Comparison of ENCODE assay signal across 15 mouse cellular contexts in genomic region chr7:56153161-56153560, GRCm38 (mm10).
A peak's percentile ranks its signal among the peaks of the same experiment; 100 is the strongest.
DNase-seq lines count a peak whose midpoint lies in the region; ATAC-seq and TF ChIP-seq lines count a peak whose summit lies in the region.
"Had no signal": no experiment of that assay in that cellular context is flagged by ENCODE, and none has a peak within 500 bp of the region (broad histone marks: within the 10 kb centered on the region; RNA-seq: fewer than 3 reads in every experiment).

No protein-coding gene starts in this region.

- DNase-seq in kidney, adult 2 months, result no peak
- DNase-seq in kidney, postnatal 10 days, result no peak
- no peak for DNase-seq in kidney, postnatal 0 days (ENCODE audit: low spot score)
- no peak for DNase-seq in kidney, adult 9 months
- DNase-seq: B cell, adult 2 months; cerebellum, adult 11 months; cerebellum, adult 11-12 months; cerebellum, adult 18-20 months had no signal

- no peak for TF ChIP-seq CTCF in kidney, adult 2 months (conservative IDR thresholded peaks at IDR 0.05; ENCODE audit: insufficient read depth, insufficient read length, low read depth, low read length)
- no peak for TF ChIP-seq CTCF in kidney, postnatal 0 days (IDR thresholded peaks at IDR 0.05; ENCODE audit: low read depth)

- H3K9me3 ChIP-seq in kidney, embryonic 15.5 days (replicated peaks), result no peaks in the 10 kb centered on the region
- H3K9me3 ChIP-seq in kidney, embryonic 16.5 days (ENCODE audit: low read length), result no peaks in the 10 kb centered on the region
- no peaks in the 10 kb centered on the region for H3K9me3 ChIP-seq in kidney, postnatal 0 days (replicated peaks; ENCODE audit: low read length)
- H3K9me3 ChIP-seq: G1E had no signal

- H3K4me3 ChIP-seq in kidney, embryonic 15.5 days (replicated peaks), result no peak overlapping the region
- H3K4me3 ChIP-seq in kidney, adult 2 months (ENCODE audit: insufficient read depth, low read depth, low read length), result no peak overlapping the region
- H3K4me3 ChIP-seq in kidney, embryonic 16.5 days (ENCODE audit: low read length), result no peak overlapping the region
- no peak overlapping the region for H3K4me3 ChIP-seq in kidney, postnatal 0 days (replicated peaks; ENCODE audit: low read depth, low read length)

- H3K36me3 ChIP-seq in kidney, embryonic 15.5 days, result peaks cover 83% of the 10 kb centered on the region
- peaks cover 13% of the 10 kb centered on the region for H3K36me3 ChIP-seq in kidney, adult 2 months (ENCODE audit: control insufficient read depth, insufficient read depth, low read length)
- peaks cover 54% of the 10 kb centered on the region for H3K36me3 ChIP-seq in kidney, embryonic 16.5 days (ENCODE audit: insufficient read depth, low read length)
- peaks cover 33% of the 10 kb centered on the region for H3K36me3 ChIP-seq in kidney, postnatal 0 days (ENCODE audit: insufficient read depth, low read length)

- no peak overlapping the region for H3K9ac ChIP-seq in kidney, embryonic 15.5 days
- no peak overlapping the region for H3K9ac ChIP-seq in kidney, embryonic 16.5 days (replicated peaks; ENCODE audit: low read length)
- H3K9ac ChIP-seq in kidney, postnatal 0 days (ENCODE audit: low read depth, low read length), result no peak overlapping the region

- no peak for TF ChIP-seq POLR2A in kidney, adult 2 months (IDR thresholded peaks at IDR 0.05; ENCODE audit: low read depth, low read length)

- no peaks in the 10 kb centered on the region for H3K27me3 ChIP-seq in kidney, embryonic 15.5 days
- H3K27me3 ChIP-seq in kidney, adult 2 months (replicated peaks; ENCODE audit: control insufficient read depth, insufficient read depth, low read length), result no peaks in the 10 kb centered on the region
- no peaks in the 10 kb centered on the region for H3K27me3 ChIP-seq in kidney, embryonic 16.5 days (ENCODE audit: insufficient read depth, low read length)
- H3K27me3 ChIP-seq in kidney, postnatal 0 days (ENCODE audit: insufficient read depth, low read length), result no peaks in the 10 kb centered on the region
- H3K27me3 ChIP-seq: CH12.LX, Patski had no signal

- 79% methylated on average over 9 of the region's 9 CpGs for WGBS in kidney, embryonic 15.5 days
- WGBS in kidney, adult 2 months, result 69% methylated on average over 9 of the region's 9 CpGs
- WGBS in kidney, embryonic 16.5 days, result 75% methylated on average over 9 of the region's 9 CpGs
- WGBS in kidney, postnatal 0 days, result 70% methylated on average over 9 of the region's 9 CpGs

- ATAC-seq in kidney, embryonic 15.5 days (replicated peaks; ENCODE audit: low FRiP score), result peak; percentile 58; the same call in 1 of the 2 replicates
- peak; percentile 61; the same call in 1 of the 2 replicates for ATAC-seq in kidney, embryonic 16.5 days (ENCODE audit: low FRiP score, low TSS enrichment)
- ATAC-seq in kidney, postnatal 0 days (replicated peaks; ENCODE audit: low FRiP score, low read depth), result peak; percentile 63; the same call in 1 of the 2 replicates
- ATAC-seq: activated CD4-positive, CD25-positive, alpha-beta regulatory T cell, adult 4 months; CD4-positive, CD25-positive, alpha-beta regulatory T cell, adult 4 months had no signal

- no peak overlapping the region for H3K27ac ChIP-seq in kidney, embryonic 15.5 days
- no peak overlapping the region for H3K27ac ChIP-seq in kidney, adult 2 months (ENCODE audit: insufficient read depth, low read depth, low read length)
- no peak overlapping the region for H3K27ac ChIP-seq in kidney, embryonic 16.5 days (ENCODE audit: low read length)
- no peak overlapping the region for H3K27ac ChIP-seq in kidney, postnatal 0 days

- no peak overlapping the region for H3K4me2 ChIP-seq in kidney, embryonic 15.5 days
- H3K4me2 ChIP-seq in kidney, embryonic 16.5 days (replicated peaks; ENCODE audit: low read depth, low read length), result no peak overlapping the region
- no peak overlapping the region for H3K4me2 ChIP-seq in kidney, postnatal 0 days (ENCODE audit: low read length)

- H3K4me1 ChIP-seq in kidney, embryonic 15.5 days, result no peaks in the 10 kb centered on the region
- peaks cover 7% of the 10 kb centered on the region; the same call in 1 of the 2 replicates for H3K4me1 ChIP-seq in kidney, adult 2 months (ENCODE audit: control insufficient read depth, insufficient read depth, low read length)
- no peaks in the 10 kb centered on the region for H3K4me1 ChIP-seq in kidney, embryonic 16.5 days (ENCODE audit: insufficient read depth, low read length)
- H3K4me1 ChIP-seq in kidney, postnatal 0 days (replicated peaks; ENCODE audit: insufficient read depth, low read length), result no peaks in the 10 kb centered on the region
